Mouse (Mus musculus): ENCODE results near the gene Kcnh2.
"Not testable (repeated sequence)": the region's sequence is repeated elsewhere in the genome, so short reads cannot be mapped to it uniquely, and the experiment has no call there.

The Kcnh2 gene

GRCm38 (mm10) chr5:24351278-24351677 is at the start of gene Kcnh2:
Kcnh2 (minus strand) TSS chr5:24351604.
- no peak for DNase-seq (ENCODE audit: low read depth, low spot score)

- DNase-seq (ENCODE audit: low read depth, low spot score) = no peak
These were observed 49.0 kb upstream of the Kcnh2 start for GRCm38 (mm10) chr5:24400362-24400761.

- DNase-seq (ENCODE audit: low read depth, low spot score) = no peak
These were observed 48.3 kb upstream of the Kcnh2 start for GRCm38 (mm10) chr5:24399686-24400085.

GRCm38 (mm10) chr5:24396254-24396653 is 44.9 kb upstream of the Kcnh2 start:
- not testable (repeated sequence) for DNase-seq (ENCODE audit: low read depth, low spot score)

GRCm38 (mm10) chr5:24394165-24394894 is 42.9 kb upstream of the Kcnh2 start:
- peak; percentile 91 for DNase-seq (ENCODE audit: low read depth, low spot score)

DNA sequence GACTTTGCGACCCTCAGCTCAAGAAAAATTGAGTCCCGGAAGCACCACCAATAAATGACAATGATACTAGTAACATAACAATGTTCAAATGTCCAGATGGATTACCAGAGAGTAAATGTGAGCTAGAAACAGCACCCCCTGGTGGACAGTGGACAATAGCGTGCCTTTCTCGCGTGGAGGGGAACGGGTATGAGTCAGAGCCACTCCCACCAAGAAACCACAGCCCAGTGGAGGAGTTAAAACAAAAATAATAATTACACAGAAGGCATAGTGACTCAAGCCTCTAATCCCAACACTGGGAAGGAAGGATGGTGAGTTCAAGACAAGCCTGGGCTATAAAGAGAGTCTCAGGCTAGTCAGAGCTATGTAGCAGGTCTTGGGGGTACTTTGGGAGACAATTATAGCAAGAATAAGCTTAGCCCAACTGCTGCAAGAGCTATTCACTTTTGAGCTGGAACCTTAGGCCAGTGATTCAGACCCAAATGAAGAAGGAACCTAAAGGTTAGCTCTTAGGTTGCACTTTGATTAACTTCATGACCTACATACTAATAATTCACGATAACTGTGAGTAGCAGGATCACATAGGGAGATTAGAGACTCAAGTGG is 42.1 kb upstream of the Kcnh2 start, which contains the start of gene Abcb8:
Gene Abcb8, plus strand, starts transcription at position 272 of the 606 bp plus-strand sequence.
- peak; percentile 71 for DNase-seq (ENCODE audit: low read depth, low spot score)

- no peak for DNase-seq (ENCODE audit: low read depth, low spot score)
These were observed 41.3 kb upstream of the Kcnh2 start for GRCm38 (mm10) chr5:24392724-24393123.

- no peak for DNase-seq (ENCODE audit: low read depth, low spot score)
These were observed 40.5 kb upstream of the Kcnh2 start, which contains the start of gene Atg9b for GRCm38 (mm10) chr5:24391864-24392263. Atg9b (minus strand) TSS chr5:24392143.

DNA sequence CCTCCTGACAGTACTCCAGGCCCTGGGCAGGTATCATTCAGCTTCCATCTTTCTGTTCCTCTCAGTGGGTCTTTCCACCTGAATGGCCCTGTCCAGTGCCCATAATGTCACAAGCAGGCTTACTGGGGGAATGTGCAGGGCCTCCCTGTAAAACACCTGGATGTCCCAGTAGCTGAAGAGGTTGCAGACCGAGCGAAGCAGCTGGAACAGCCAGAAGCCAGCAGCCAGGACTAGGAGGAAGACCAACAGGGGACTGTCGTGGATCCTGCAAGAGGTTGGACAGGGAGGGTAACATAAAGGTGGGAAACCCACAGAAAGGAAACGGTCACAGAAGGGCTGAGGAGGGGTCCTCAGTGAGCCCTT is 38.2 kb upstream of the Kcnh2 start:
- DNase-seq (ENCODE audit: low read depth, low spot score) = no peak

DNA sequence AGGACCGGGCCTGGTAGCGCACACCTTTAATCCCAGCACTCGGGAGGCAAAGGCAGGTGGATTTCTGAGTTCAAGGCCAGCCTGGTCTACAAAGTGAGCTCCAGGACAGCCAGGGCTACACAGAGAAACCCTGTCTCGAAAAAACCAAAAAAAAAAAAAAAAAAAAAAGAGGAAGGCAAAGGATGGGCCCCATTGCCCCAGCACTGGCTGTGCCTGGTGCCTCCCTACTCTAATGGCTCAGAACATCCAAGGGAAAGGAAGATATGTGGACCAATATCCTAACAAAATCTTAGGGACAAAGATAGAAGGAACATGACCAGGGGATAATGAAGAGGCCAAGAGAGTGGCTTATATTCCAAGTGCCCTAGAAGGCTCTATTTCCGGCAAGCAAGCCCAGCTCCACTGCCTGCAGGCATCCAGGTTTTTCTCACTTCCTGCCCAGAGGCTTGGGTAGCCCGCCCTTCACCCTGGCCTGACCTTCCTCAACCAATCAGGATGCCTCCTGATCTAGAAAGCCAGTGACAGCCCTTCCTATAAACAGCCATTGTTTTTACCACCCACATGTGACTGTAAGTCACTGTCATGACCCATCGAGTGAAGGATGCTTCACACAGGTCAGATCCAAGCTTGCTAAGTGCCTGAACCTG is 37.7 kb upstream of the Kcnh2 start:
- DNase-seq (ENCODE audit: low read depth, low spot score) = no peak

GRCm38 (mm10) chr5:24388246-24388915 is 37.0 kb upstream of the Kcnh2 start:
- no peak for DNase-seq (ENCODE audit: low read depth, low spot score)

DNA sequence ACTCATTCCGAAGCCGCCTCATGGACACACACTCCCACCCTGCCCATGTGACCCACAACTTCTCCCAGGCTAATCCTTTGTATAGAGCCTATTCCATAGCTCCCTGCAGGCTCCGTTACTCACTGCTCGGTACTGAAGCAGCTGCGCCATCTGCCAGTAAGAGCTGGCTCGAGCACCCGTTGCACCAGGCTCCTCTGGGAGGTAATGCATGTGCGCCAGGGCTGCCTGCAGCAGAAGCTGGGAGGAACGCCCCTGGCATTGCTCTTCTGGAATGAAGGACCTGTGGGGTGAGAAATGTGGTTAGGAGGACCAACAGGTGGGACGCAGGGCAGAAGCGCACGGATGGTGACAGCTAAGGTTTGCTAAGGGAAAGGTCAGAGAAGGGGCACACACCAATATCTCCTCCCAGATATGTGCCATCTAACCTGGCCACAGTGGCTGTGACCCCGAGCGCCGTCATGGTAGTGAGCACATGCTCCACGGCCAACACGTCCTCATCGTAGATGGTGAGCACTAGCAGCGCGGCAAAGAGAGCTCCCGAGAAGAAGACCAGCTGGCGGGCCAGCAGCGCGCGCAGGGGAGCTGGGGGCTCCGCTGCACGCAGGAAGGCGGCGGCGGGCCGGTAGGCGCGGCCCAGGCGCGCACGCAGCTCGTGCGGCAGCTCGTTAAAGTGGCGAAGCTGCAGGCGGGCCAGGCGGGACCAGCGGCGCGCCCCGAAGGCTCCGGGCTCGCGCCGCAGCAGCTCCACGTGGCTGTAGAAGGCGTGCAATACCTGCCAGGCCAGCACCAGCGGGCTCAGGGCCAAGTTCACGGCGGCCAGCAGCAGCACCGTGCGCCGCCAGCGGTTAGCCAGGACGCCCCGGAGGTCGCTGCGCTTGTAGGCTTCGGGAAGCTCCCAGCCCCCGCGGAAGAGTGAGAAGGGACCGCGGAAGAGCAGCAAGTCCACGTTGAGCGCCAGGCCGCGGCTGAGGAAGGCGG is 36.1 kb upstream of the Kcnh2 start:
- DNase-seq (ENCODE audit: low read depth, low spot score) = peak; percentile 35

DNA sequence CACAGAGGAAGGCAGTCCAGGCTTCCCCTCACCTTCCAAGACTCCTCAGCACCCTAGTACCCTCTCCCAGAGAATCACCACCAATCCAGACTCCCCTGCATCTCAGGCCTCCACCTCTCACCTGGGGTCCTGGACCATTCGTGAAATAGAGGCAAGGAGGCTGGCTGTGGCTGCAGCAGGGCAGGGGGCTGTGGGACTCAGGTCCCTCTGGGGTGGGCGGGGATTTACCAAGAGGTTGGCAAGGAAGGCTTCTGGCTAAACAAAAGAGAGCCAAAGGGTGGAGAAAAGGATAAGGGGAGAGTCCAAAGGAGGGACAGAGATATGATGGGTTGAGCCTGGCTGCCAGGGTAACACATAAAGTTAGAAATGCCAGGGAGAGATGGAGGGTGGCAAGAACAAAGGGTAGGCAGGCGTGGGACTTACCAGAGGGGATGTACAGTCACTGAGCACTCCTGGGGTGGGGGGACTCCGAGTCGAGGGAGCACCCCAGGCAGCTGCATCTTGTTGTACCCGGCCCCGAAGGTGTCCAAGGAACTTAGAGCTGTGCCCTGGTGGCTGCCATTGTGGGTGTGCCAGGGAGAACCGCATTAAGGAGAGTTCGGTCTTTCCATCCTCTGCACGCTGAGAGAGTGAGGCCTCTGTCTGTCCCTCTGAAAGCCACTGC is 34.6 kb upstream of the Kcnh2 start:
- DNase-seq (ENCODE audit: low read depth, low spot score) = no peak

GRCm38 (mm10) chr5:24385374-24385773 is 34.0 kb upstream of the Kcnh2 start:
- DNase-seq (ENCODE audit: low read depth, low spot score) = no peak

DNA sequence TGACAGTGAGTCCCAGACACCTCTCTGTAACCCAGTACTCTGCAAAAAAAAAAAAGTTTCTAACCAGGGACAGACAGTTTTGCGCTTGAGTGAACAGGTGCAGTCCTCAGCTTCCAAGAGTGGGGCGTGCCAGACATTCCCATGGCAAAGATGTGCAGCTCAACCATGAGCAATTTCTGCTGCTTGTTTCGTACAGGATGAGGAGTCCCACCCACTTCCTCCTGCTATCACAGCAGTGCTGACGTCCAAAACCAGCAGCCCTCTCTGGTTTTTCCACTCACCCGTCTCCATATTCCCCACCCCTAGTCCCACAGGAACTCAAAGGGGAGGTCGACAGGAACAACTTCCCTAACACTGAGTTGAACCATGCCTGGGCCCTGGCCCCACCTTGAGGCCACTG is 33.0 kb upstream of the Kcnh2 start:
- DNase-seq (ENCODE audit: low read depth, low spot score) = no peak

DNA sequence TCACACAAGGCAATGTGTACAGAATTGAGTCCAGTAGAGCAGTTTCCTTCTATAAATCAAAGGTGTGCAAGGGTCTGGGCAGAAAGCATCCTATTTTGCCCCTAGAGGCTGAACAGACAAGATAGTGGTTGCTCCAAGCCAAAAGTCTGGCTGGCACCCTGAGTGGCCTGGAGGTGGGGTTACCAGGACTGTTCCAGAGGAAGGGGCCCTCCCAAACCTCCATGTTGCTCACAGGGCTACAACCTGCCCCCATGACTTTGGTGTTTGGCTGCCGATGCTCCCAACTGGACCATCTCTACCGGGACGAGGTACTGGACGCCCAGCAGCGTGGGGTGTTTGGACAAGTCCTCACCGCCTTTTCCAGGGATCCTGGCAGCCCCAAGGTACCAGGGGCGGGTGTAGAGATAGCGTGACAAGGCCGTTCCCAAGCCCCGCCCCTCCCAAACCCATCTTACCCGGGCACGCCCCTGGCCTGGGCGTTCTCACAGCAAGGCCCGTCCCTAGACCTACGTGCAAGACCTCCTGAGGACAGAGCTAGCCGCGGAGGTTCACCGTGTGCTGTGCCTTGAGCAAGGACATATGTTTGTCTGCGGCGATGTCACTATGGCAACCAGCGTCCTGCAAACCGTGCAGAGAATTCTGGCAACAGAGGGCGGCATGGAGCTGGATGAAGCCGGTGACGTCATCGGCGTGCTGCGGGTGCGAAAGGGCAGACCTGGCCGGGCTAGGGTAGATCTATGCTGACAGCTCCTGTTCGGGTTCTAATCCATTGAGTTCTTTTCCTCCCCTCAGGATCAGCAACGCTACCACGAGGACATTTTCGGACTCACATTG is 31.8 kb upstream of the Kcnh2 start:
- DNase-seq (ENCODE audit: low read depth, low spot score) = peak; percentile 88

DNA sequence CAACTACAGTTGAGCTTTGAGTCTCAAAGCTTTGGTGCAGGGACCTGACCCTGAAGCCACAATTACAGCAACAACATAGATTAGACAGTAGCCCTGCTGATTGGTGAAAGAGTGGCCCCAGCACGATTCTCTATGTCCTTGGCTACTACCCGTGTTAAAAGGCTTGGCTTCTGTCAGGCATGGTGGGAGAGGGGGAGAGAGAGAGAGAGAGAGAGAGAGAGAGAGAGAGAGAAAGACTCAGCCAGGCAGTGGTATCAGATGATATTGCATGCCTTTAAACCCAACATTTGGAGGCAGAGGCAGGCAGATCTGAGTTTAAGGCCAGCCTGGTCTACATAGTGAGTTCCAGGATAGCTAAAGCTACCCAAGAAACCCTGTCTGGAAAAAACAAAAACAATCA is 30.6 kb upstream of the Kcnh2 start:
- DNase-seq (ENCODE audit: low read depth, low spot score) = no peak

DNA sequence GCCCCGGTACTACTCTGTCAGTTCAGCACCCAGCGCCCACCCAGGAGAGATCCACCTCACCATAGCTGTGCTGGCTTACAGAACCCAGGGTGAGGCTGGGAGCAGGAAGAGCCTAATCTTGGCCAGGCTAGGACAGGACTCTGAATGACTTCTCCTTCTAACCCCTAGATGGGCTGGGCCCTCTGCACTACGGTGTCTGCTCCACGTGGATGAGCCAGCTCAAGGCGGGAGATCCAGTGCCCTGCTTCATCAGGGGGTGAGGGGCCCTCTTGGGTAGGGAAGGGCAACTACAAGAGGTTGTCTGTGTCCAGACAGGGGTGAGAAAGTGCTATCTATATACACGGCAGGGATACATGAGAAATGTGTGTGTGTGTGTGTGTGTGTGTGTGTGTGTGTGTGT is 30.1 kb upstream of the Kcnh2 start:
- no peak for DNase-seq (ENCODE audit: low read depth, low spot score)

GRCm38 (mm10) chr5:24380499-24380898 is 29.1 kb upstream of the Kcnh2 start:
- no peak for DNase-seq (ENCODE audit: low read depth, low spot score)

GRCm38 (mm10) chr5:24379501-24379900 is 28.1 kb upstream of the Kcnh2 start:
- DNase-seq (ENCODE audit: low read depth, low spot score) = no peak

Data from embryo, embryonic 11.5 days (tissue).